Mouse (Mus musculus) kidney, adult 2 months (tissue): Measurements from ENCODE around the gene Cacna1c.
A peak's percentile ranks its signal among the peaks of the same experiment; 100 is the strongest.

Experiments
- CTCF ChIP-seq: fragments of 200-500 bp; conservative IDR thresholded peaks from 2 replicates; pipeline ENCODE4 v1.5.1; 2011; ENCODE audit warnings: low read depth, mild to moderate bottlenecking, control low read depth, low read length, moderate library complexity, mixed read lengths; ENCODE audit not compliant: insufficient read depth, insufficient read length
- POLR2A ChIP-seq: fragments of 200-500 bp; IDR thresholded peaks from one replicate; pipeline ENCODE4 v1.6.1; 2011; ENCODE audit warnings: low read depth, low read length, control low read depth

- TF ChIP-seq CTCF, result peak; percentile 26; the same call in 1 of the 2 replicates
- no peak for TF ChIP-seq POLR2A
Observed at GRCm38 (mm10) chr6:118626246-118626645, 570.0 kb downstream of the Cacna1c start.
